Mouse (Mus musculus) ES-CJ7 (cell line): ENCODE measurements at regions not wholly inside any gene's neighbourhood (a gene's known extent, or its start where the extent isn't known, plus 50 kb on each side); places are given as distances from the start of the nearest gene placed in this dataset.

ENCODE experiments used
- DNase-seq: peaks from one replicate; pipeline ENCODE4 v3.0.0; 2011; ENCODE audit warnings: low read depth, low spot score

GRCm38 (mm10) chr11:89147990-89148389, 74.3 kb downstream of the Gm525 start:
- DNase-seq = no peak

- no peak for DNase-seq
Measured at GRCm38 (mm10) chr11:89145281-89145945, 71.8 kb downstream of the Gm525 start.

GRCm38 (mm10) chr11:89142527-89143154, 69.0 kb downstream of the Gm525 start:
- no peak for DNase-seq
